Mouse (Mus musculus): ENCODE measurements at regions not wholly inside any gene's neighbourhood (a gene's known extent, or its start where the extent isn't known, plus 50 kb on each side); places are given as distances from the start of the nearest gene placed in this dataset.

DNA sequence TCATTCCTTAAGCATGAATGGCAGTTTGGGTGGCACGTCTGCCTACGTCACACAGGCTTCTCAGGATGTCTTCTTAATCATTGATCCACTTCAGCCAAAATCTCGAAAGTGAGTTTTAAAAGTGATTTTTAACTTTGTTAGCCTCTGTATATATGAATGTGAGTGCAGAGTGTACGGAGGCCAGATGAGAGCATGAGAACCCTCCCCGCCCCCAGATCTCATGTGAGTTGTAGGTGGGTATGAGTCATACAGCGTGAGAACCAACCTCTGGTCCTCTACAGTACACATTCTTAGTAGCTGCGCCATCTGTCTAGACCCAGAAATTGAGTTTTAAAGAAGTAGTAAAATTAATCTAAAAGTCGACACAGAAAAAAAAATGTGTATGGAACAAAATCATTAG is 322.1 kb downstream of the Qdpr start:
- TF ChIP-seq MAZ (IDR thresholded peaks at IDR 0.05; ENCODE audit: low read depth, low read length) (no peak), POLR2AphosphoS2 (IDR thresholded peaks at IDR 0.05; ENCODE audit: low read depth, low read length) (no peak), CTCF (conservative IDR thresholded peaks at IDR 0.05 in 1 of 2, IDR thresholded peaks at IDR 0.05 in 1 of 2; ENCODE audit: low read depth in 2 of 2, low read length in 2 of 2) (no peak), RCOR1 (conservative IDR thresholded peaks at IDR 0.05; ENCODE audit: low read depth, low read length) (no peak), POLR2A (IDR thresholded peaks at IDR 0.05; ENCODE audit: low read depth, low read length) (no peak), ELF1 (IDR thresholded peaks at IDR 0.05; ENCODE audit: low read depth, low read length) (no peak), TBP (conservative IDR thresholded peaks at IDR 0.05; ENCODE audit: low read depth, low read length) (no peak)
